Mouse (Mus musculus): Measurements from ENCODE around the gene Snurf. TPM values are rescaled to one million over a fixed set of nuclear protein-coding genes. Genes with fewer than 3 reads are reported as not detected.

The Snurf gene
- total RNA-seq (2021): 54.0 and 81.9 TPM in 2 replicates
- long read RNA-seq: 0 reads

DNA sequence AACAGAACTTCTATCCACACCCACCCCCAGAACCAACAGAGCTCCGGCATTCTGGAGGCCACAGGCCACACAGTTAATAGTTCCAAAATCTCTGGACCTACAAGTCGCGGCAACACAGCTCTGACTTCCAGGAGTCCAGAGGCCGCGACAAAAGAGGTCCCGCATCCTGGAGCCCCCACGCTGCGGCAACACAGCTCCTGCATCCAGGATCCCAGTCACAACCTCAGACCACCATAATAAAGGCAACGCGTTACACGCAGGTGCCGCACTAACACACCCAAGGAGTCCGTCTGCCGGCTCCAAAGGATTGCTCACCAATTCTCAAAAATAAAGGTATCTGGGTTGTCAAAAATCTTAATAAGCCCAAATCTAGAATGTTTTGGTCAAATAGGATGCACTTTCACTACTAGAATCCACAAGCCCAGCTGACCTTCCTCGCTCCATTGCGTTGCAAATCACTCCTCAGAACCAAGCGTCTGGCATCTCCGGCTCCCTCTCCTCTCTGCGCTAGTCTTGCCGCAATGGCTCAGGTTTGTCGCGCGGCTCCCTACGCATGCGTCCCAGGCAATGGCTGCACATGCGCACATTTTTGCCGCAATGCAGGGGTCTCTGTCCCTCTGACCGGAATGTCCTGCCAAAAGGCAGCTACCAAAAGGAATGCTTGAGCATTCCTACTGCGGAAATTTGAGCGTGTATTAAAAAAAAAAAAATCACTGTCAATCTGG, at the start of gene Snurf, which contains the start of gene Gm38393:
Gene Snurf, minus strand, starts transcription at position 444 of the 725 bp plus-strand sequence.
Gene Gm38393, minus strand, starts transcription at position 459 of the 725 bp plus-strand sequence.
- peak; percentile 65 for DNase-seq

DNA sequence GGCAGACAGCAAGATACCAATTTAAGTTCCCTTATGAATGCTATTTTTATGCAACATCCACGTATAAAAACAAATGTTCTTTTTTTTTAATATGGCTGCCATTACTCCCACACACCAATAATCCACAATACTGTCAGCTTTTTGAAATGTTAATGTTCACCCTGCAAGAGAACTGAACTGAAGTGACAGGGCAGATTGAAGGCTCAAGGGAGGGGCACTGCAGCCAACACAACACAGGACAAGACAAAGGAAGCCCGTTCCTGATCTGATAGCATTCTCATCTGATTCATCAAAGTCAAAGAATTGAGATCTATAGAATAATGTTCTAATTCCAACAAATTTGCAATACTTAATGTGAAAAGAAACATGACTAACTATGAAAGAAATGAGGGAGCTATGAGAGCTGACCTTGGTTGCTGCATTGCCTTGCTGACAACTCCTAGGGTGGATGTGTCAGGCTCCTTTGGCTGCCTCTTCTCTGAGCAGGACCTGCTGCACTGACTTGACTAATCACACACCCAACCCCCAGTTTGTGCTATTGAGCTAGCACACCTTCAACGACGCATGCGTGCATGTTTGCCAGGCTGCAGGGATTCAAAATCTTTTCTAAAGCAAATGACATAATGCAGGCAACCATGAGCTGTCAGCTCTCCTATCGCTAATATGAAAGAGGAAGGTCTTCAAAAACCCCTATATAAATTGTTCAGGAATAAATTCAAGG, 42.8 kb upstream of the Snurf start:
- no peak for DNase-seq

DNA sequence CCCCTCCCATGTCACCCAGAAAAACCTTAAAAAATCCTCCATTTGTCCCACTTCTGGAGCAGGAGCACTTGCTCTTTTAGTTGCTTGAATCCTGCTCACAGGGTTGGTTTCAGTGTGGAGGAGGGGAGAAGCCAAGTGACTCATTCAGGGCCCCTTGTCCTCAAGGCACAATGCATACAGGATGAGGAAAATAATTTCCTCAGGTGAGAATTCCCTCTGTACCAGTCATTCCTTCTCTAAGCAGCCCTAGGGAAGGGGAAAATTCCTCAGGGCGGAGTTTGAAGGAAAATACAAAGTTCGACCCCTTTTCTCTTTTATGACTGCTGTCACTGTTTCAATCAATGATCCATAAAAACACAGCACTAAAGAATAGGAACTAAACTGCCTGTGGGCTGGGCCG, 8.3 kb upstream of the Snurf start:
- DNase-seq: no peak

DNA sequence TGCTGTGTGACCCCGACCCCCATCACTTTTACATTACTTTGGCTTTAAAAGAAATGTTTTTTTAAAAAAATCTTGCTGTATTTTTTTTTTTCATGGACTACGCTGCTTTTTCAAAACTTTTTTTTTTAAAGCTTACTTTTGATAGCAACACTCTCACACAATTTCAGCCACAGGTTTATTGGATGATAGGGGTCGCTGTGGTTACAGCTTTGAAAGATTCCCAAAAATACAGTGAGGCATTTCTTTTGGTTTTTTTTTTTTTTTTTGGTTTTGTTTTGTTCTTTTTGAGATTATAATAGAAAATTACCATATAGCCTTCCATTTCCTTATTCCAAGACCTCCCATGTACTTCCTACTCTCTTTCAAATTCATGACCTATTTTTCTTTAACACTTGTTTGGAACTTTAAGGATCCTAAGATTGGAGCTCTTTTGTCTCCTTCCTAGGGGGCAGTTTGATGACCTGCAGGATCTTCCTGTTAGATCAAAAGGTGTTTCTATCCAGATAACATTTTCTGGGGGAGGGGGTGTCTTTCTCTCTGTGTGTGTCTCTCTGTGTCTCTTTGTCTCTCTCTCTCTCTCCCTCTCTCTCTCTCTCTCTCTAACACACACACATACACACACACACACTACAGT, 3.0 kb upstream of the Snurf start:
- no peak for DNase-seq

DNA sequence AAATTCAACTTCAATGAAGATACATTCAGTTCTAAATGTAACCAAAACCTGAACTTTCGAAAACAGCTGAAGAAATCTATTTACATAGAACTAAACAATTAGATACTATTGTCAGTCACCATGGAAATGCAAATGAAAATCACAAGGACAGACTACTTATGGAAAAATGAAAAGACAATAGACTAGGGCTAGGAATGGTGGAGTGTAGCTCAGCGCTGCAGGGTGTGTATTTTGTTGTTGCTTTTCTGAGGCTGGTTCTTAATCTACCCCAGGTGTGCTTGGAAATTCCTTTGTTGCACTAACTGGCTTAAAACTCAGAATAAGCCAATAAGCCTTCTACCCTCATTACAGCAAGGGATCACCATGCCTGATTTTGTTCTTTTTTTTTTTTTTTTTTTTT, 1.4 kb upstream of the Snurf start:
- DNase-seq: no peak

DNA sequence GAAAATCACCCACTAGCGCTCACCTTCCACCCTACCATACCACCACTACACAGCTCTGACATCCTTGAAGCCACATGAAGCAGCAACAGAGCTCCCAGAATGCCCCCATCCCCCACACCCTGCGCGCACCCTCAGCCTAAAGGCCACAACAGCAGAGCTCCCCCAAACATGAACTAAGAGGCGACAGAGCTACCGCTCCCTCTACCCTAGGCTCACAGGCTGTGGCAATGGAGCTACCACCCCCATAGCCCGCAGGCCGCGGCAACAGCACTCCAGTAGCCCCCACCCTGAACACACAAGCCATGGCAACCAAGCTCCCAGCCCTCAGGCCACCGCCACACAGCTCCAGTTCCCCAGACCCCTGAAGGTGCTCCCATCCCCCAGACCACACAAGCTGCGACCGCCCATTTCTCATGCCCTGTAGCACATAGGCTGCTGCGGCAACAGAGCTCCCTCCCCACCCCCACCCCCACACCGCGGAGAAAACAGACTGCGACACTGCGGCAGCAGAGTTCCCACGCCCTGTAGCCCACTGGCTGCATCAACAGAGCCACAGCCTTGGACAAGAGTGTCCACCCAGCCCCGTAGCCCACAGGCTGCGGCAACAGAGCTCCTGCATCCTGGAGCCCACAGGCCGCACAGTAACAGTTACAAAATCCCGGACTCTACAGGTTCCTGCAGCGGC, 786 bp downstream of the Snurf start:
- DNase-seq: peak; percentile 13

DNA sequence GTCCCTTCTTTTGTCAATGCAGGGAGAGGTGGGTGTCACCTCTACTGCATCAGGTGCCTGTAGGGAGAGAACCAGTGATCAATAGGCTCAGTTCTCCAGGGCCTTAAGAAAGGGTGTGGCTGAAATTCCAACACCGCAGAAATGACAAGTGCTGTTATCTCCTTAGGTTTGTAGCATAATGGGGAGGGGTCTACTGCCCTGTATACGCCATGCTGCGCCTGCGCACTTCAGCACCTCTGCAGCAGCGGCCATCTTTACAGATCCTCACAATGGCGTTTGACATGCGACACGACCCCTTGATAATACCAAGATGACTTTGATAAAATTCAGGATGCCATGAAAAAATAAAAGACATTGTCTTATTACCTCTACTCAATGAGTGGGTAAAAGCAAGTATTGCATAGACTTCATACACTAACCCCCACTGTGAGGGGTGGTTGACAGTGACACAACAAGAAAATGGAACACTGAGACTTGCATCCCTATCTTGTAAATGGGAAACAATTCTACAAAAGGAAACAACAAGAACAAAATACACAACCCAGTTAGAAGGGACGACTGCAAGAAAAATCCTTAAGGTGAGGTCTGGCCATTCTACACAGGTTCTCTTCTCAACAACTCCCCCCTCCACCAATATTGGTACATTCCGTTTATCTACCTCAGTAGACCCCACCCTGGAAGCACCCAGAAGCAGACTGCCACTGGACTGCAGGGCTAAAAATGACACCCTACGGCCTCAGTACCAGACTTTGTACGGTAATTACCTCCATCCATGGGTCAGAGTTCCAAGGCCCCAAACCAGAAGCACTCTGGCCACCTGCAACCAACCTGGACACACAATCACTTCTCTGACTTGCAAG, 1.6 kb downstream of the Snurf start:
- DNase-seq: no peak

DNA sequence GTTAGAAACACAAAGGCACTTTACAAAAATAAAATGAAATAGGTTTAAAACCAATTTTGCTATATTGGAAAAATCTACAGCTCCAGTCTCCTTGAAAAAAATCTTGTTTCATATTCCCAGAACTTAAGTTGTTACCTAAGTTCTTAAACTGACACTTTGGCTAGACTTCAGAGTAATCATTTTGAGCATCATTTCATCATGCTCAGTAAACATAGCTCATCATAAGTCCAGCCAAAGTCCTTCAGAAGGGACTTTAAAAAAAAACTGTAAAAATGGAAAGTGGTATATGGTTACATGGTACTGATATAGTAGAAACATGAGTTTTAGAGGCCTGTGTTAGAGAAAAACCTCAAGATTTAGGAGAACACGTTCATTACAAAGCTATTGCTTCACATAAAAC, 26.2 kb downstream of the Snurf start:
- no peak for DNase-seq

Other genes with a start within 250 kb of the Snurf start
- gene Gm38393, start within 50 bp of the Snurf start, total RNA-seq (2021): 2.7 and 3.9 TPM in 2 replicates
- gene Snrpn, start 135.2 kb upstream of the Snurf start, total RNA-seq (2021): 24.1 and 28.5 TPM in 2 replicates

All from adrenal gland, postnatal 25 days (tissue).